Mouse (Mus musculus): ENCODE measurements at regions not wholly inside any gene's neighbourhood (a gene's known extent, or its start where the extent isn't known, plus 50 kb on each side); places are given as distances from the start of the nearest gene placed in this dataset.

GRCm38 (mm10) chr15:50583951-50584350 is 3300.8 kb upstream of the Gm7489 start:
- TF ChIP-seq CTCF (IDR thresholded peaks at IDR 0.05; ENCODE audit: control insufficient read depth, insufficient read depth, insufficient read length) (no peak), MAX (IDR thresholded peaks at IDR 0.05) (no peak), USF1 (IDR thresholded peaks at IDR 0.05; ENCODE audit: low read depth) (no peak), MYOD1 (IDR thresholded peaks at IDR 0.05; ENCODE audit: control insufficient read depth, insufficient read length, low read depth) (no peak), MYOG (IDR thresholded peaks at IDR 0.05; ENCODE audit: control insufficient read depth, extremely low read depth, insufficient read length) (no peak)

Measured in C2C12 (cell line).